Mouse (Mus musculus): Measurements from ENCODE around the gene Trim41. TPM values are rescaled to one million over a fixed set of nuclear protein-coding genes. Genes with fewer than 3 reads are reported as not detected.

The Trim41 gene
- 42.1 and 43.3 TPM in 2 replicates for total RNA-seq (2014; rRNA removed)
- 5.5 and 7.1 TPM in 2 replicates for polyA plus RNA-seq (2015; fragmentation: Nextera tagmentation; extraction: Ambion mirVana)

DNA sequence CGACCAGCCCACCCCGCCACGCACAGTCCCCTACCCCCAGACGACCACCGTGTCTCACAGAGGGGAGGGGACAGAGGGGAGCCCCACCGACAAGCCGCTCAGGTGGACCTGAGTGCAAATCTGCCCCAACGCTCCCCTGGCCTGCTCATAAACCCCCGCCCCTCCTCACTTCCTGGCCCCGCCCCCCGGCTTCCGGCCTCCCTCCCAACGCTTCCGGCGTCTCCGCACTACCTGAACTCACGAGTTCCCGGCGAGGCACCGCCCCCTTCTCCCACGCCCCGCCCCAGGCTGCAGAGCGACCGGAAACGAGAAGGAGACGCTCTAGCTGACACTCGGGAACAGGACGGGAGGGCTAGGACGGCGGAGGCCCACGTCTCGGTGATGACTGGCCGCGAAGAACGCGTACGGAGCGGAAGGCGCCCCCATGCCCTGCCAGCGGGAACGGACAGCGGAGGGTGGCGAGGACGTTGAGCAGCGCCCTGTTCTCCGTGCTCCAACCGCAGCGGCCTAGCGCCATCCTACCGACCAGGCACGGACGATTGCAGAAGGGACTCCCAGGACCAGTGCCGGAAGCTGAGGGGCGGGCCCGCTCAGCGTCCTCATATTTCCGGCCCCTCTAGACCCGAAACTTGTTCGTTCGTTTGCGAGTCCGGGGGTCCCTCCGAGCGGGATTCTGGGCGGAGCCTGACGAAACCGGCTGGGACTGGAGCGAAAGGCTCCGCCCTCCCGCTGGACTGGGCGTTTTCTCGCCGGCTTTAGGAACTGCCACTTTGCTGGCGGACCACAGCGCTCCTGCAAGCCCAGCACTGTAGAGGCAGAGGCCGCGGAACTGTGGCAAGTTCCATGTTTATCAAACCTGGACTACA is at the start of gene Trim41:
Gene Trim41, minus strand, starts transcription at position 554 of the 866 bp plus-strand sequence.
- H3K4me2 ChIP-seq (ENCODE audit: low read depth, low read length), result peak within 1 kb of the TSS; percentile 93
- under 1% methylated on average over 76 of the region's 77 CpGs for WGBS
- H3K27ac ChIP-seq, result peak within 1 kb of the TSS; percentile 98
- ATAC-seq (peak; percentile 98), DNase-seq (ENCODE audit: low spot score) (peak; percentile 99)
- peaks cover 4% of the 10 kb centered on the region; the same call in 1 of the 2 replicates for H3K36me3 ChIP-seq (ENCODE audit: insufficient read depth, low read length)
- H3K27me3 ChIP-seq (ENCODE audit: insufficient read depth, low read length), result no peaks in the 10 kb centered on the region
- H3K9ac ChIP-seq (replicated peaks; ENCODE audit: low read length), result peak within 1 kb of the TSS; percentile 84
- TF ChIP-seq CTCF (IDR thresholded peaks at IDR 0.05; ENCODE audit: low read depth), result peak; percentile 31; the same call in 1 of the 2 replicates
- H3K4me1 ChIP-seq (ENCODE audit: insufficient read depth, low read length), result peaks cover 13% of the 10 kb centered on the region
- H3K9me3 ChIP-seq (ENCODE audit: low read length), result no peaks in the 10 kb centered on the region
- H3K4me3 ChIP-seq (ENCODE audit: low read length), result peak within 1 kb of the TSS; percentile 77

DNA sequence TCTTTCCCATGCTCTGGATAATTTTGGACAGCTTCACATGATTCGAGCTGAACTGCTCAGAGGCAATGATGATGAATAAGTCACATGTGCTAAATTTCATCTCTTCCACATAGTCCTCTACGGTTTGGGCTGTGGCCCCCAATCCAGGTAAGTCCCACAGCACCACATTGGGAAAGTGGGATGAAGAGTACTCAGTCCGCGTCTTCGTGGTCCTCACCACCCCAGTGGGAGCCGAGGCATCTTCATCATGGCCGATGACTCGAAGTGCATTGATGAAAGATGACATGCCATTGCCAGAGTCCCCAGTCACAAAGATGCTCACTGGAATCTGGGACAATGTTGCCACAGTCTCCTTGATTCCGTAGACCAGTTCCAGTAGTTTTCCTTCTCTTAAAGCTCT is 49.3 kb upstream of the Trim41 start:
- Histone ChIP-seq H3K9me3 (ENCODE audit: low read length) (no peaks in the 10 kb centered on the region), H3K9ac (replicated peaks; ENCODE audit: low read length) (no peak overlapping the region), H3K36me3 (ENCODE audit: insufficient read depth, low read length) (no peaks in the 10 kb centered on the region), H3K27ac (no peak overlapping the region), H3K27me3 (ENCODE audit: insufficient read depth, low read length) (no peaks in the 10 kb centered on the region), H3K4me1 (ENCODE audit: insufficient read depth, low read length) (0 out of 2 replicates have a peak, but pooled peaks cover 2% of the 10 kb centered on the region), H3K4me2 (ENCODE audit: low read depth, low read length) (no peak overlapping the region), H3K4me3 (ENCODE audit: low read length) (no peak overlapping the region)
- ATAC-seq (no peak), DNase-seq (ENCODE audit: low spot score) (no peak)
- no peak for TF ChIP-seq CTCF (IDR thresholded peaks at IDR 0.05; ENCODE audit: low read depth)
- WGBS, result 95% methylated on average over 9 of the region's 9 CpGs

DNA sequence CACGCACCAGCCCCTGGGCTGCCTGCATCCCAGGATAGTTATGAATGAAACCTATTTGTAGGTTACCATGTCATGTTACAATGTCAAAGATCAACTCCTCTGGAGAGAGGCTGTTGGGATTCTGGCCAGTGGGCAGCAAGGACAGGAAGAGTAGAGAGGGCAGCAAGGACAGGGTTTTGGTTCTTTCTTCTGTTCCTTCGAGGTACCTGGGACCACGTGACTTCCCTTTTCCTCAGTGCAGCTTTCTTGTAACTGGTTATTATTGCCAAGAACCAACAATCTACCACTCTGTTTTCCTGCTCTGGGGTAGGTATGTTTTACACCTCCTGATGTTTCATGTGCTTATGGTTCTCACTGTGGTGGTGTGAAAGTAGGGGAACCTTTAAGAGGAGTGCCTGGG is 46.7 kb upstream of the Trim41 start:
- DNase-seq (ENCODE audit: low spot score), result no peak
- ATAC-seq, result no peak
- Histone ChIP-seq H3K27me3 (ENCODE audit: insufficient read depth, low read length) (no peaks in the 10 kb centered on the region), H3K9me3 (ENCODE audit: low read length) (no peaks in the 10 kb centered on the region), H3K4me3 (ENCODE audit: low read length) (no peak overlapping the region), H3K9ac (replicated peaks; ENCODE audit: low read length) (no peak overlapping the region), H3K4me1 (ENCODE audit: insufficient read depth, low read length) (no peaks in the 10 kb centered on the region), H3K36me3 (ENCODE audit: insufficient read depth, low read length) (no peaks in the 10 kb centered on the region), H3K4me2 (ENCODE audit: low read depth, low read length) (no peak overlapping the region), H3K27ac (no peak overlapping the region)
- no peak for TF ChIP-seq CTCF (IDR thresholded peaks at IDR 0.05; ENCODE audit: low read depth)
- 79% methylated on average over 3 of the region's 3 CpGs for WGBS

DNA sequence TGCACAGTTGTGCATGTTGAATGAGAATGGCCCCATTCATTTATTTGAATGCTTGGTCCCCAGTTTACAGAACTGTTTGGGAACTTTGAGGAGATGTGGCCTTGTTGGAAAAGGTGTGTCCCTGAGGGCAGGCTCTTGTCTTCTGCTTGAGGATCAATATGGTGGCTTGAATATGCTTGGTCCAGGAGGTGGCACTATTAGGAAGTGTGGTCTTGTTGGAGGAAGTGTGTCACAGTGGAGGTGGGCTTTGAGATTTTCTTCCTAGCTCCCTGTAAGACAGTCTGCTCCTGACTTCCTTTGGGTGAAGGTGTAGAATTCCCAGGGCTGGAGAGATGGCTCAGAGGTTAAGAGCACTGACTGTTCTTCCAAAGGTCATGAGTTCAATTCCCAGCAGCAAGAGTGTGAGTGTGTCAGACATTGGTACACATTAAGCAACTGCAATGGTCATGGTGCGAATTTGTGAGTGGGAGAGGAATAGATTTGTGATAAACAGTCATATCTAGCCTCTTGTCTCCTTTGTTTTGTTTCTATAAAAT is 45.7 kb upstream of the Trim41 start:
- no peak for ATAC-seq
- no peaks in the 10 kb centered on the region for H3K27me3 ChIP-seq (ENCODE audit: insufficient read depth, low read length)
- WGBS, result 67% methylated on average over 1 of the region's 1 CpGs
- H3K4me2 ChIP-seq (ENCODE audit: low read depth, low read length), result no peak overlapping the region
- no peak for TF ChIP-seq CTCF (IDR thresholded peaks at IDR 0.05; ENCODE audit: low read depth)
- H3K4me3 ChIP-seq (ENCODE audit: low read length), result no peak overlapping the region
- no peaks in the 10 kb centered on the region for H3K36me3 ChIP-seq (ENCODE audit: insufficient read depth, low read length)
- no peaks in the 10 kb centered on the region for H3K9me3 ChIP-seq (ENCODE audit: low read length)
- no peaks in the 10 kb centered on the region for H3K4me1 ChIP-seq (ENCODE audit: insufficient read depth, low read length)
- H3K9ac ChIP-seq (replicated peaks; ENCODE audit: low read length), result no peak overlapping the region
- DNase-seq (ENCODE audit: low spot score), result no peak
- no peak overlapping the region for H3K27ac ChIP-seq

DNA sequence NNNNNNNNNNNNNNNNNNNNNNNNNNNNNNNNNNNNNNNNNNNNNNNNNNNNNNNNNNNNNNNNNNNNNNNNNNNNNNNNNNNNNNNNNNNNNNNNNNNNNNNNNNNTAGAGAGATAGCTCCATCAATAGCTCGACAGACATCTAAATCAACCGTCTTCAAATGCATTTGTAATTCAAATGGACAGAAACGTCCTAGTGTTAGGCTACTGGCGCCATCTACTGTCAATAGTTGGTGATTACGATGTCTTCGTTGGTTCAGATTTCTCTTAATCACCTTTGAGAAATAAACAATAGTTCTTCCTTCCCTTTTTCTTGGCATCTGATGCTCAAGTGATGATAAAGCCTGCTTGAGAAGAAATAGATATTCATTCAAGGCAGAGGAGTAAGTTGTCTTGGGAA is 41.9 kb upstream of the Trim41 start:
- Histone ChIP-seq H3K9ac (replicated peaks; ENCODE audit: low read length) (no peak overlapping the region), H3K4me2 (ENCODE audit: low read depth, low read length) (peak overlapping the region; percentile 80), H3K27ac (no peak overlapping the region), H3K4me1 (ENCODE audit: insufficient read depth, low read length) (no peaks in the 10 kb centered on the region), H3K4me3 (ENCODE audit: low read length) (peak overlapping the region; percentile 52; the same call in 1 of the 2 replicates), H3K27me3 (ENCODE audit: insufficient read depth, low read length) (no peaks in the 10 kb centered on the region), H3K36me3 (ENCODE audit: insufficient read depth, low read length) (no peaks in the 10 kb centered on the region), H3K9me3 (ENCODE audit: low read length) (no peaks in the 10 kb centered on the region)
- ATAC-seq (no peak), DNase-seq (ENCODE audit: low spot score) (peak; percentile 91)
- peak; percentile 88 for TF ChIP-seq CTCF (IDR thresholded peaks at IDR 0.05; ENCODE audit: low read depth)
- under 1% methylated on average over 6 of the region's 6 CpGs for WGBS

DNA sequence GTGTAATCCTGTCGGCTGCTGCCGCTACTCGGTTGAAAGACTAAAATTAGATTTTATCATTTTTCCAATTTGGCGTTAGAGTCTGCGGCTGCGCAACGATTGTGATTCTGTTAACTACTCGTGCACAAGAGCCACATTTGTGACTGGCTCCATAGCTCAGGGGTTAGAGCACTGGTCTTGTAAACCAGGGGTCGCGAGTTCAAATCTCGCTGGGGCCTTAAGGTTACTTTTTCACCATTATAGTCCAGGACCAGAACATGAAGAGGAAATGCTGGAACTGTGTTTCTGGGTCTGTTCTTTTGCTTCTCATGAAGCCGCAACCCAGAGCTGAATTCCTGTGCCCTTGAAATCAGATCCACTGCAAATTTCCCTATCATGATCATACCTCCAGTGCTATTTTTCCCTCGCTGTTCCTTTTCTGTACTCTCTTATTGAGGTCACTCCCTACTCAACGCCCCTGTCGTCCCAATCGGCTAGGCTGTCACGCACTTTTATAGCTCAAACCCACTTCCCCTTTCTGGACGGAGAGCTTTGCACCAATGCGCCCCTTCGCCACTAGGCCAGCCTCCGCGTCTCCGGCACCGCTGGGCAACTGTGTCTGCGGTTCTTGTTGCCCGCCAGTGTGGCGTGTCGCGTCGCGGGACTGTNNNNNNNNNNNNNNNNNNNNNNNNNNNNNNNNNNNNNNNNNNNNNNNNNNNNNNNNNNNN is 36.5 kb upstream of the Trim41 start:
- peak; percentile 60 for ATAC-seq
- Histone ChIP-seq H3K4me2 (ENCODE audit: low read depth, low read length) (peak overlapping the region; percentile 80), H3K9ac (replicated peaks; ENCODE audit: low read length) (peak overlapping the region; percentile 53), H3K27me3 (ENCODE audit: insufficient read depth, low read length) (no peaks in the 10 kb centered on the region), H3K36me3 (ENCODE audit: insufficient read depth, low read length) (no peaks in the 10 kb centered on the region), H3K9me3 (ENCODE audit: low read length) (no peaks in the 10 kb centered on the region), H3K4me1 (ENCODE audit: insufficient read depth, low read length) (peaks cover 7% of the 10 kb centered on the region), H3K27ac (peak overlapping the region; percentile 76), H3K4me3 (ENCODE audit: low read length) (peak overlapping the region; percentile 52)
- TF ChIP-seq CTCF (IDR thresholded peaks at IDR 0.05; ENCODE audit: low read depth), result peak; percentile 50; the same call in 1 of the 2 replicates
- under 1% methylated on average over 31 of the region's 31 CpGs for WGBS
- DNase-seq (ENCODE audit: low spot score), result peak; percentile 89

Data from hindbrain, postnatal 0 days (tissue).